ENCODE assay signal across 21 mouse cellular contexts in genomic region chr5:91655263-91655662, GRCm38 (mm10).
"Had no signal": no experiment of that assay in that cellular context is flagged by ENCODE, and none has a peak within 500 bp of the region (broad histone marks: within the 10 kb centered on the region; RNA-seq: fewer than 3 reads in every experiment).

No protein-coding gene starts in this region.

- H3K27me3 ChIP-seq: intestine, embryonic 15.5 days; kidney, embryonic 15.5 days; limb, embryonic 12.5 days; limb, embryonic 15.5 days; midbrain, embryonic 13.5 days; neural tube, embryonic 13.5 days had no signal

- ATAC-seq: intestine, embryonic 15.5 days; liver, postnatal 0 days; midbrain, embryonic 13.5 days; midbrain, embryonic 16.5 days had no signal

- H3K9me3 ChIP-seq: intestine, embryonic 15.5 days; kidney, embryonic 15.5 days; limb, embryonic 12.5 days; limb, embryonic 15.5 days; midbrain, embryonic 10.5 days; midbrain, embryonic 13.5 days; neural tube, embryonic 13.5 days had no signal

- H3K36me3 ChIP-seq: intestine, embryonic 15.5 days; kidney, embryonic 15.5 days; limb, embryonic 12.5 days; limb, embryonic 15.5 days; midbrain, embryonic 10.5 days; midbrain, embryonic 13.5 days; neural tube, embryonic 13.5 days had no signal

- H3K4me3 ChIP-seq: intestine, embryonic 15.5 days; kidney, embryonic 15.5 days; left cerebral cortex, adult 2 months; limb, embryonic 12.5 days; limb, embryonic 15.5 days; midbrain, embryonic 10.5 days; midbrain, embryonic 13.5 days; myocyte; neural tube, embryonic 13.5 days had no signal

- H3K4me2 ChIP-seq: intestine, embryonic 15.5 days; kidney, embryonic 15.5 days; limb, embryonic 12.5 days; limb, embryonic 15.5 days; liver, embryonic 11.5 days; midbrain, embryonic 13.5 days; neural tube, embryonic 13.5 days had no signal

- H3K27ac ChIP-seq: intestine, embryonic 15.5 days; kidney, embryonic 15.5 days; left cerebral cortex, adult 2 months; limb, embryonic 12.5 days; limb, embryonic 15.5 days; liver, embryonic 14.5 days; midbrain, embryonic 10.5 days; midbrain, embryonic 13.5 days; neural tube, embryonic 13.5 days had no signal

- H3K4me1 ChIP-seq: intestine, embryonic 15.5 days; kidney, embryonic 15.5 days; limb, embryonic 15.5 days; midbrain, embryonic 10.5 days; midbrain, embryonic 13.5 days; neural tube, embryonic 13.5 days had no signal

- H3K9ac ChIP-seq: intestine, embryonic 15.5 days; kidney, embryonic 15.5 days; limb, embryonic 12.5 days; limb, embryonic 15.5 days; liver, embryonic 14.5 days; liver, postnatal 0 days; midbrain, embryonic 13.5 days; neural tube, embryonic 13.5 days had no signal

- DNase-seq: kidney, adult 11 months; kidney, adult 8-10 months; kidney, postnatal 10 days; kidney, postnatal 36 days; layer of hippocampus, postnatal 36 days; left cerebral cortex, postnatal 4 days; liver, postnatal 0 days; thymus, adult 18-20 months; thymus, postnatal 36 days had no signal
